Mouse (Mus musculus): ENCODE results near the gene Gm16253. TPM values are rescaled to one million over a fixed set of nuclear protein-coding genes. Genes with fewer than 3 reads are reported as not detected.

Gene Gm16253
- 1 to 10 TPM; 1.4 to 2.4 TPM for total RNA-seq (2021)
- long read RNA-seq, experiment 1, partial matches to known transcripts: 0 of 3 reads
- long read RNA-seq, experiment 1, other reads (novel, unspliced or antisense): 2 of 3 reads
- long read RNA-seq, experiment 2, partial matches to known transcripts: 0 of 3 reads
- long read RNA-seq, experiment 2, other reads (novel, unspliced or antisense): 3 of 3 reads

- DNase-seq: peak; percentile 92 to 94
- intact Hi-C loops (cut with DNase I): no loop called here
These were observed at the start of gene Gm16253 for GRCm38 (mm10) chr3:96576690-96577541. Gene Gm16253 (plus strand): TSS chr3:96576984.

DNA sequence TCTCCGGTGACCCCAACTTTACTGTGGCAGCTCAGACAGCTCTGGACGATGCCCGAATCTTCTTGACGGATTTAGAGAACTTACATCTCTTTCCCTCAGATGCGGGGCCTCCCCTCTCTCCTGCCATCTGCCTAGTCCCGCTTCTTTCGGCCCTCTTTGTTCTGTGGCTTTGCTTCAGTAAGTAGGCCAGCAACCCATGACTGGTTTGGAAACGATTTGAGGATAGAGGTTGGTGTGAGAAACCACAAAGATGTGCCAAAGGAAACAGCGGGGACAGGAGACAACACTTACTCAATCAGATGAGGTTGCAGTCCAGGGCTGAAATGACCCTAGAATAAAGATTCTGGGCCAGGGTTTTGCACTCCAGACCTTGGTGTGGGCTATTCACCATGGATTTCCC lies 48.3 kb upstream of the Gm16253 start:
- intact Hi-C loops (cut with DNase I): no loop called here
- DNase-seq: no peak

DNA sequence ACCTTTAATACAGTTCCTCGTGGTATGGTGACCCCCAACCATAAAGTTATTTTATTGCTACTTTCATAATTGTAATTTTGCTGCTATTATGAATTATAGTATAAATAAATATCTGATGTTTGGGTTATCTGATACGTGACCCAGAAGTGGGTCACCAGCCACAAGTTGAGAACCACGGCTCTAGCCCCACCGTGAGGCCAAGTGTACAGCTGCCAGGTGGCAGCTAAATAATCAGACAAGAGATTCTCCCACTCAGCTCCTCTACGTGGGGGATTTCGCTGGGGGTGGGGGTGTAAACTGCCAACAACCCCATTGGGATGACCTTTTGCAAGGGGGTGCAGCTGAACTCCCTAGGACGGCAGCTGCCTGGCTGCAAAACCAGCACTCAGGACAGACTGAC lies 44.7 kb upstream of the Gm16253 start:
- intact Hi-C loops (cut with DNase I): loop anchor here (5.0 kb wide), 1 partner anchor 35 kb away; no protein-coding TSS in a partner anchor
- no peak for DNase-seq

DNA sequence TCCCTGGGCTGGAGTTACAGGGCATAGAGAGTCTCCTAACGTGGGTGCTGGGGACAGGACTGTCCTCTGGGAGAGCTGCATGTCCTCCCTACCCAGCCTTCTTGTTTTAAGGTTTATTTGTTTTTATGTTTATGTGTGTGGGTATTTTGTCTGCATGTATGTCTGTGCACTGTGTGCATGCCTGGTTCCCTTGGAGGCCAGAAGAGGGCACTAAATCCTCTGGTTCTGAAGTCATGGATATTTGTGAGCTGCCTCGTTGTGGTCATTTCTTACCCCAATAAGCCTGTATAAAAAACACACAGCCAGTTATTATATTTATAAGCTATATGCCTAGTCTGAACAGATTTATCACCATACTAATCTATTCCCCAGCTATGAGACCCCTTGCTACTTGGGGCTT lies 42.5 kb upstream of the Gm16253 start:
- no peak for DNase-seq
- intact Hi-C loops (cut with DNase I): loop anchor here (5.0 kb wide), 1 partner anchor 37 kb away; no protein-coding TSS in a partner anchor

DNA sequence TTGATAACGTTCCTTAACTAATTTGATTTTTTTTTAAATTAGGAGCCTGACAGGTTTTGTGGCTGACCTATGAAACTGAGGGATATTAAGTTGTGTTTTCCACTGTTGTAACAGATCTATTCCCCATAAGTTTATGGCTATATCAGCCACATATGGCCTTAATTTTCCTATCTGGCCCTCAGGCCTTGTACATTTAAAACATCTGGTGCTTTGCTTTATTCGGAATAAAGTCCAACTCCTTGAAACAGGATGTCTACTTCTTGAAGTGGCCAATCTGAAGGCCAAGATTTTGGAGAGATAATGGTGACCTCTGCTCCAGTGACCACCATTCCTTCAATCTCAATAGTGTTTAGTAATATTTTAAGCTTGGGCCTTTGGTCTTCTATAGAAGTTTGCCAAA lies 37.5 kb upstream of the Gm16253 start:
- intact Hi-C loops (cut with DNase I): no loop called here
- DNase-seq: no peak

GRCm38 (mm10) chr3:96540740-96541139 lies 36.0 kb upstream of the Gm16253 start:
- DNase-seq: no peak
- intact Hi-C loops (cut with DNase I): no loop called here

GRCm38 (mm10) chr3:96541328-96542078 lies 35.3 kb upstream of the Gm16253 start:
- intact Hi-C loops (cut with DNase I): no loop called here
- no peak for DNase-seq

- intact Hi-C loops (cut with DNase I): no loop called here
- no peak for DNase-seq
These were observed 34.2 kb upstream of the Gm16253 start for GRCm38 (mm10) chr3:96542554-96542953.

DNA sequence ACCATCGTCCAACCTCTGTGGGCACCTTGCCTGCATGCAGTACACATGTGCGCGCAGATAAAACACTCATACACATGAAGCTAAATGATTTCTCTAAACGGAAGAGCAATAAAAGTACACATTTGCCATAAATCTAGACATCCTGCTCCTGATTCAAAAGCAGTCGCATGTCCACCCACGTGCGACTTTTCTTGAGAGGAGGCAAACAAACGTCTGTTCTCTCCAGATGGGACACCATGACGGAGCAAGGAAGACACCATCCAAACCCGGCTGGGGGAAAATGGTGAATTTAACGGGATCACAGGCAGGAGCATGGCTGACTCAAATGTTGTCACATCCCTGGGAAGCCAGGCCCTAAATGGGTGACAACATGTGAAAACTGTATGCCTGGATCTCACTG lies 33.4 kb upstream of the Gm16253 start:
- DNase-seq: no peak
- intact Hi-C loops (cut with DNase I): no loop called here

DNA sequence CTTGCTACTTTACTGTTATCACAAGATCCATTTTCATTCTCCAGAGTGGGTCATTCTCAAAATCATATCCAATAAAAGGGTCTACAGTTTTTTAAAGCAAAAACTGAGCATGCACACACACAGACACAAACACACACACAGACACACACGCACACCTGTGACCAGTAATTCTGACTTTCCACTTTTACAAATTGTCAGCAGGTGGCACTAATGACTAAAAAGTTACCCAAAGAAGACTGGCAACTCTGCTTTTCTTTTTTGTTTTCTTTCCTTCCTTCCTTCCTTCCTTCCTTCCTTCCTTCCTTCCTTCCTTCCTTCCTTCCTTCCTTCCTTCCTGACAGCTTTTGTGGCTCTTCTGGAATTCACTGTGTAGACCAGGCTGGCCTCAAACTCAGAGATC lies 31.2 kb upstream of the Gm16253 start:
- intact Hi-C loops (cut with DNase I): loop anchor here (2.0 kb wide), 1 partner anchor 161 kb away; no protein-coding TSS in a partner anchor
- no peak for DNase-seq

GRCm38 (mm10) chr3:96546880-96547279 lies 29.9 kb upstream of the Gm16253 start:
- intact Hi-C loops (cut with DNase I): loop anchor here (1.0 to 2.0 kb wide), 2 partner anchors 33 to 90 kb away; no protein-coding TSS in a partner anchor
- no peak for DNase-seq

- peak; percentile 69 to 73 for DNase-seq
- intact Hi-C loops (cut with DNase I): loop anchor here (1.0 to 2.0 kb wide), 2 partner anchors 33 to 89 kb away; no protein-coding TSS in a partner anchor
These were observed 29.3 kb upstream of the Gm16253 start for GRCm38 (mm10) chr3:96547389-96547960.

DNA sequence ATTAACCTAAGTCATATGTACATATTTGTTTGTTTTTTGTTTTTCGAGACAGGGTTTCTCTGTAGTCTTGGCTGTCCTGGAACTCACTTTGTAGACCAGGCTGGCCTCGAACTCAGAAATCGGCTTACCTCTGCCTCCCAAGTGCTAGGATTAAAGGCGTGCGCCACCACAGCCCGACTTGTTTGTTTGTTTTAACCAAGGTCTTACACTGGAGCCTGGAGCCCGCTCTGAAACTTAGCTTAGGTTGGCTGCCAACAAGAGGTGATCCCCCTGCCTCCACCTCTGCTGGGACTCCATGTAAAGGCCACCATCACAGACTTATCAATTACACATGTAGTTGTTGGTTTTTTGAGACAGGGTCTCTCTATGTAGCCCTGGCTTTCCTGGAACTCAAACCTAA lies 28.0 kb upstream of the Gm16253 start:
- intact Hi-C loops (cut with DNase I): no loop called here

GRCm38 (mm10) chr3:96549346-96549745 lies 27.4 kb upstream of the Gm16253 start:
- no peak for DNase-seq
- intact Hi-C loops (cut with DNase I): no loop called here

More for the DNA sequence above, 28.0 kb upstream of the Gm16253 start:
- no peak for DNase-seq

GRCm38 (mm10) chr3:96551203-96551602 lies 25.6 kb upstream of the Gm16253 start:
- intact Hi-C loops (cut with DNase I): loop anchor here (1.0 kb wide), 1 partner anchor 28 kb away; no protein-coding TSS in a partner anchor
- DNase-seq: peak in 1 of 2 experiments; percentile 48

GRCm38 (mm10) chr3:96551890-96552289 lies 24.9 kb upstream of the Gm16253 start:
- no peak for DNase-seq
- intact Hi-C loops (cut with DNase I): loop anchor here (1.0 kb wide), 1 partner anchor 27 kb away; no protein-coding TSS in a partner anchor

DNA sequence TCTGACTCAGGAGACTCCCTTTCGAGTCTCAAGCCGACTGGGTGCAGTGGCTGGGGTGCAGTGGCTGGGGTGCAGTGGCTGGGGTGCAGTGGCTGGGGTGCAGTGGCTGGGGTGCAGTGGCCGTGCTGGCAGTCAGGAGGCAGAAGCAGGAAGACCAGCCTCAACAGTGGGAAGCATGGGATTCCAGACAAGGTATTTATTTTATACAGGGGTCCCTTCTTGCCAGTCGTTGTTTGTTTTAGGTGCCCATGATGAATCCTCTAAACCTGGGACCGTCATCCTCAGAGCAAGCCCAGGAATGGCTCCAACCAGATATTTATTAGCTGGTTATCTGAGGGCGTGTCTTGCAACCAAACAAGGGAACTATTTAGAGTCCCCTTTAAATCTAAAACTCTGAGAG lies 23.2 kb upstream of the Gm16253 start:
- intact Hi-C loops (cut with DNase I): no loop called here
- DNase-seq: no peak

- DNase-seq: no peak
- intact Hi-C loops (cut with DNase I): no loop called here
These were observed 22.5 kb upstream of the Gm16253 start for GRCm38 (mm10) chr3:96554251-96554650.

DNA sequence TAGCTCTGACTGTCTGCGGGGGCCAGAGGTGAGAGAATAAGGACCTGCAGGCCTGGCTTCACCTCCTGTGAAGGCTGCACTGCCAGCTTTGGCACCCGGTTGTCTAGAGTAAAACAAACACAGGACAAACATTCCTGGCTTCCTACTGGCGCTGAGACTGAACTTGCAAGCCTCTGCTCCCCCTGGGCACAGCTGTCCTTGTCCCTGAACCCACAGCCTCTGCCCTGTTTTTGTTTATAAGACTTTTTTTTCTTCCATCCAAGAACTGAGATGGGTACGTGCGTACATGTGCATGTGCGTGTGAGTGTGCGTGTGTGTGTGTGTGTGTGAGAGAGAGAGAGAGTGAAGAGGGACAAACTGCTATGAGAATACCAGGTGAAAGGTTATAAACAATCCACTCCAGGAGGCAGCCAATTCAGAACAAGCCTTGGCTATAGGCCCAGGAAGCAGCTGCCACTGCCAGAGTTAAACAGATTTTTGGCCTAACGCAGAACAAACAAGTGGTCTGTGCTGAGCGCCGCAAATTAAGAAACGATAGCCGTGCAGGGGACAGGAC lies 21.7 kb upstream of the Gm16253 start:
- intact Hi-C loops (cut with DNase I): no loop called here
- peak; percentile 74 to 77 for DNase-seq

GRCm38 (mm10) chr3:96555999-96556614 lies 20.7 kb upstream of the Gm16253 start:
- no peak for DNase-seq
- intact Hi-C loops (cut with DNase I): no loop called here

All from gastrocnemius, postnatal 36 days (tissue).